Mouse (Mus musculus): ENCODE results near the gene Trim23. TPM values are rescaled to one million over a fixed set of nuclear protein-coding genes. Genes with fewer than 3 reads are reported as not detected.
A peak's percentile ranks its signal among the peaks of the same experiment; 100 is the strongest.

Trim23 gene
- 16.9 and 17.9 TPM in 2 replicates for polyA plus RNA-seq (2016; fragmentation: Nextera tagmentation; extraction: Ambion mirVana)

- Histone ChIP-seq H3K9ac (peak within 1 kb of the TSS; percentile 91), H3K36me3 (peaks cover 15% of the 10 kb centered on the region; the same call in 1 of the 2 replicates), H3K9me3 (replicated peaks) (no peaks in the 10 kb centered on the region), H3K4me1 (replicated peaks) (peaks cover 5% of the 10 kb centered on the region), H3K27ac (ENCODE audit: poor library complexity, severe bottlenecking) (peak within 1 kb of the TSS; percentile 82), H3K4me3 (peak within 1 kb of the TSS; percentile 72), H3K27me3 (replicated peaks) (no peaks in the 10 kb centered on the region), H3K4me2 (peak within 1 kb of the TSS; percentile 71)
- peak; percentile 100 for ATAC-seq (ENCODE audit: insufficient number of reproducible peaks, low FRiP score)
- under 1% methylated on average over 38 of the region's 38 CpGs for WGBS
Observed at GRCm38 (mm10) chr13:104178650-104179121, at the start of gene Trim23. Gene Trim23, plus strand, starts transcription at chr13:104178797.

- Histone ChIP-seq H3K27ac (ENCODE audit: poor library complexity, severe bottlenecking) (no peak overlapping the region), H3K4me2 (no peak overlapping the region), H3K4me3 (no peak overlapping the region), H3K9me3 (replicated peaks) (no peaks in the 10 kb centered on the region), H3K9ac (no peak overlapping the region), H3K27me3 (replicated peaks) (no peaks in the 10 kb centered on the region), H3K36me3 (0 out of 2 replicates have a peak, but pooled peaks cover 4% of the 10 kb centered on the region), H3K4me1 (replicated peaks) (no peaks in the 10 kb centered on the region)
- ATAC-seq (ENCODE audit: insufficient number of reproducible peaks, low FRiP score), result no peak
- WGBS, result 89% methylated on average over 2 of the region's 2 CpGs
Observed at GRCm38 (mm10) chr13:104132561-104132960, 46.0 kb upstream of the Trim23 start.

GRCm38 (mm10) chr13:104134510-104135085 is 44.0 kb upstream of the Trim23 start:
- H3K4me1 ChIP-seq (replicated peaks), result 0 out of 2 replicates have a peak, but pooled peaks cover 1% of the 10 kb centered on the region
- 83% methylated on average over 4 of the region's 4 CpGs for WGBS
- H3K4me3 ChIP-seq, result no peak overlapping the region
- H3K9me3 ChIP-seq (replicated peaks), result no peaks in the 10 kb centered on the region
- H3K4me2 ChIP-seq, result no peak overlapping the region
- no peak overlapping the region for H3K27ac ChIP-seq (ENCODE audit: poor library complexity, severe bottlenecking)
- no peak overlapping the region for H3K9ac ChIP-seq
- H3K36me3 ChIP-seq, result 0 out of 2 replicates have a peak, but pooled peaks cover 4% of the 10 kb centered on the region
- ATAC-seq (ENCODE audit: insufficient number of reproducible peaks, low FRiP score), result no peak
- H3K27me3 ChIP-seq (replicated peaks), result no peaks in the 10 kb centered on the region

DNA sequence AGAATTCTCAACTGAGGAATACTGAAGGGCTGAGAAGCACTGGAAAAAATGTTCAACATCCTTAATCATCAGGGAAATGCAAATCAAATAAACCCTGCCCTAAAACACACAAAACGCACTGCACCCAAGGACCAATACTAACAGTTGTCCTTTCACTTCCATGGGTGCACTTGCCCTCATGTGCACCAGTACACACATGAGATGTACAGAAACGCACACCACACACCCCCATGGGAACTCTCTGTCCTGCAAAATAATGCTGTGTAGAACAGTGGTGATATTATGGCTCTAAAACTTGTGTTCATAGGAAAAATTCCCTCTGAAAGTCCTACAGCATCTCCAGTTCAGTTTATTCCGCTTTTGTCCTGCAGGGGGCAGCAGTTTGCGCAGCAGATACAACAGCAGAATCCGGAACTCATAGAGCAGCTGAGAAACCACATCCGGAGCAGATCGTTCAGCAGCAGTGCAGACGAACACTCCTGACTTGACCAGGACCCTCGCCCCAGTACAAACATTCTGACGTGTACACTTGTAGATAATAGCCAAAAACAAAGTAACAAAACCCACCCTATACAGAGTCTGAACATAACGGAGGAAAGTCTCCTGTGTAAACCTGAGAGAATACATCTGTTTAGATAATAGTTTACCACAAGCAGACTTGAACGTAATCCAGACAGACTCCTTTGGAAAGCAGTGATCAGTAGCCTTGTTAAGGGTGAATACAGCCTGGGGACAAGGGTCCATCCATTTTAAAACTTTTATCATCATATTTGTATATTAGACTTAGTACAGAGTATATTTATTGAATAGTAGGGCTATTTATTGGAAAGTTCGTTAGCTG is 39.0 kb upstream of the Trim23 start:
- WGBS, result 36% methylated on average over 13 of the region's 13 CpGs
- ATAC-seq (ENCODE audit: insufficient number of reproducible peaks, low FRiP score), result no peak

GRCm38 (mm10) chr13:104144871-104145270 is 33.7 kb upstream of the Trim23 start:
- no peaks in the 10 kb centered on the region for H3K9me3 ChIP-seq (replicated peaks)
- no peaks in the 10 kb centered on the region for H3K27me3 ChIP-seq (replicated peaks)
- WGBS, result 80% methylated on average over 9 of the region's 9 CpGs
- no peak overlapping the region for H3K9ac ChIP-seq
- H3K4me3 ChIP-seq, result no peak overlapping the region
- H3K4me1 ChIP-seq (replicated peaks), result no peaks in the 10 kb centered on the region
- no peak overlapping the region for H3K4me2 ChIP-seq
- H3K27ac ChIP-seq (ENCODE audit: poor library complexity, severe bottlenecking), result no peak overlapping the region
- ATAC-seq (ENCODE audit: insufficient number of reproducible peaks, low FRiP score), result no peak
- H3K36me3 ChIP-seq, result peaks cover 74% of the 10 kb centered on the region

More for the DNA sequence above, 39.0 kb upstream of the Trim23 start:
- 0 out of 2 replicates have a peak, but pooled peaks cover 3% of the 10 kb centered on the region for H3K4me1 ChIP-seq (replicated peaks)
- H3K4me3 ChIP-seq, result no peak overlapping the region
- no peaks in the 10 kb centered on the region for H3K9me3 ChIP-seq (replicated peaks)
- H3K4me2 ChIP-seq, result peak overlapping the region; percentile 39
- H3K27ac ChIP-seq (ENCODE audit: poor library complexity, severe bottlenecking), result no peak overlapping the region
- peaks cover 29% of the 10 kb centered on the region for H3K36me3 ChIP-seq
- H3K9ac ChIP-seq, result no peak overlapping the region
- no peaks in the 10 kb centered on the region for H3K27me3 ChIP-seq (replicated peaks)

- ATAC-seq (ENCODE audit: insufficient number of reproducible peaks, low FRiP score), result no peak
- Histone ChIP-seq H3K4me2 (no peak overlapping the region), H3K36me3 (peaks cover 69% of the 10 kb centered on the region), H3K4me3 (no peak overlapping the region), H3K9me3 (replicated peaks) (no peaks in the 10 kb centered on the region), H3K27me3 (replicated peaks) (no peaks in the 10 kb centered on the region), H3K9ac (no peak overlapping the region), H3K27ac (ENCODE audit: poor library complexity, severe bottlenecking) (no peak overlapping the region), H3K4me1 (replicated peaks) (no peaks in the 10 kb centered on the region)
- 94% methylated on average over 3 of the region's 3 CpGs for WGBS
Observed at GRCm38 (mm10) chr13:104145646-104146045, 33.0 kb upstream of the Trim23 start.

DNA sequence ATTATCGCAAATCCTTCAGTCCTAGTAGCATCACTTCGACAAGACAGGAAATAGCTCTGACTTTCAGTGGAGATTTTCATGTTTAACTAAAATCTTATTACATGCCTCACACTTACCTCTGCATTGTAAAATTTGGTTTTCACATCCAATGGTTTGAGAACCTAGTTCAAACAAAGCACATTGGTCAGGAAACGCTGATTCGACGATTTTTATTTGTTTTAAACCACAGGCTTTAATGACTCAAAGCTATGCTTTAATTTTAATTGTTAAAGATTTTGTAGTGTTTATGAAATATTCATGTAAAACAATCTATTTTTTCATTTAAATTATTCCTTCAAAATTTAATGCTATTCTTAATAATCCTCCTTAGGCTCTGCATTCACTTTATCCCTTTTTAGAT is 24.4 kb upstream of the Trim23 start:
- Histone ChIP-seq H3K36me3 (peaks cover 38% of the 10 kb centered on the region), H3K4me3 (no peak overlapping the region), H3K4me2 (no peak overlapping the region), H3K4me1 (replicated peaks) (no peaks in the 10 kb centered on the region), H3K27me3 (replicated peaks) (no peaks in the 10 kb centered on the region), H3K27ac (ENCODE audit: poor library complexity, severe bottlenecking) (no peak overlapping the region), H3K9me3 (replicated peaks) (no peaks in the 10 kb centered on the region), H3K9ac (no peak overlapping the region)
- 95% methylated on average over 5 of the region's 5 CpGs for WGBS
- ATAC-seq (ENCODE audit: insufficient number of reproducible peaks, low FRiP score), result no peak

- Histone ChIP-seq H3K27me3 (replicated peaks) (no peaks in the 10 kb centered on the region), H3K9ac (no peak overlapping the region), H3K4me2 (no peak overlapping the region), H3K4me1 (replicated peaks) (no peaks in the 10 kb centered on the region), H3K4me3 (no peak overlapping the region), H3K36me3 (peaks cover 42% of the 10 kb centered on the region), H3K27ac (ENCODE audit: poor library complexity, severe bottlenecking) (no peak overlapping the region), H3K9me3 (replicated peaks) (no peaks in the 10 kb centered on the region)
- whole genome bisulfite sequencing, result 92% methylated on average over 7 of the region's 7 CpGs
- ATAC-seq (ENCODE audit: insufficient number of reproducible peaks, low FRiP score), result no peak
Observed at GRCm38 (mm10) chr13:104155106-104155505, 23.5 kb upstream of the Trim23 start.

- H3K27ac ChIP-seq (ENCODE audit: poor library complexity, severe bottlenecking), result no peak overlapping the region
- no peak for ATAC-seq (ENCODE audit: insufficient number of reproducible peaks, low FRiP score)
- peaks cover 47% of the 10 kb centered on the region for H3K36me3 ChIP-seq
- no peak overlapping the region for H3K4me2 ChIP-seq
- H3K9ac ChIP-seq, result no peak overlapping the region
- no peaks in the 10 kb centered on the region for H3K4me1 ChIP-seq (replicated peaks)
- no peak overlapping the region for H3K4me3 ChIP-seq
- WGBS, result 77% methylated on average over 1 of the region's 1 CpGs
- H3K9me3 ChIP-seq (replicated peaks), result no peaks in the 10 kb centered on the region
- no peaks in the 10 kb centered on the region for H3K27me3 ChIP-seq (replicated peaks)
Observed at GRCm38 (mm10) chr13:104155686-104156085, 22.9 kb upstream of the Trim23 start.

- no peak for ATAC-seq (ENCODE audit: insufficient number of reproducible peaks, low FRiP score)
- Histone ChIP-seq H3K9me3 (replicated peaks) (peaks cover 3% of the 10 kb centered on the region; the same call in 1 of the 2 replicates), H3K27ac (ENCODE audit: poor library complexity, severe bottlenecking) (no peak overlapping the region), H3K4me3 (no peak overlapping the region), H3K4me2 (no peak overlapping the region), H3K27me3 (replicated peaks) (no peaks in the 10 kb centered on the region), H3K4me1 (replicated peaks) (peaks cover 7% of the 10 kb centered on the region), H3K9ac (no peak overlapping the region), H3K36me3 (peaks cover 22% of the 10 kb centered on the region)
- WGBS, result 89% methylated on average over 5 of the region's 5 CpGs
Observed at GRCm38 (mm10) chr13:104171711-104172110, 6.9 kb upstream of the Trim23 start.

GRCm38 (mm10) chr13:104172498-104172897 is 6.1 kb upstream of the Trim23 start:
- Histone ChIP-seq H3K9me3 (replicated peaks) (peaks cover 3% of the 10 kb centered on the region; the same call in 1 of the 2 replicates), H3K4me2 (no peak overlapping the region), H3K4me3 (no peak overlapping the region), H3K27me3 (replicated peaks) (no peaks in the 10 kb centered on the region), H3K36me3 (peaks cover 16% of the 10 kb centered on the region), H3K4me1 (replicated peaks) (peaks cover 9% of the 10 kb centered on the region), H3K9ac (no peak overlapping the region), H3K27ac (ENCODE audit: poor library complexity, severe bottlenecking) (no peak overlapping the region)
- no peak for ATAC-seq (ENCODE audit: insufficient number of reproducible peaks, low FRiP score)

Data from heart, embryonic 12.5 days (tissue).